Mouse (Mus musculus) heart, embryonic 11.5 days (tissue): ENCODE results near the gene Cracr2b. TPM values are rescaled to one million over a fixed set of nuclear protein-coding genes. Genes with fewer than 3 reads are reported as not detected.
A peak's percentile ranks its signal among the peaks of the same experiment; 100 is the strongest.

Experiments used
- ATAC-seq: fragments of 200-750 bp; cut with Nextera tagmentation; replicated peaks from 2 replicates; pipeline ENCODE4 v1.8.0; 2017; ENCODE audit warnings: moderate library complexity; ENCODE audit not compliant: insufficient number of reproducible peaks, low FRiP score, low TSS enrichment
- H3K27ac ChIP-seq: fragments of 300-500 bp; sonication (generic); 2 replicates; pipeline ENCODE4 v1.5.1; 2014; ENCODE audit warnings: mild to moderate bottlenecking, low read depth, low read length
- H3K27me3 ChIP-seq: fragments of 300-500 bp; sonication (generic); 2 replicates; pipeline ENCODE4 v1.6.1; 2014; ENCODE audit warnings: mild to moderate bottlenecking, low read length, mixed read lengths; ENCODE audit not compliant: control insufficient read depth, insufficient read depth
- H3K36me3 ChIP-seq: fragments of 300-500 bp; sonication (generic); 2 replicates; pipeline ENCODE4 v1.6.1; 2014; ENCODE audit warnings: mild to moderate bottlenecking, low read length, moderate library complexity, mixed read lengths; ENCODE audit not compliant: control insufficient read depth, insufficient read depth
- H3K4me1 ChIP-seq: fragments of 300-500 bp; sonication (generic); 2 replicates; pipeline ENCODE4 v1.6.1; 2014; ENCODE audit warnings: low read length; ENCODE audit not compliant: control insufficient read depth, insufficient read depth
- H3K4me2 ChIP-seq: fragments of 300-500 bp; sonication (generic); 2 replicates; pipeline ENCODE4 v1.6.1; 2014; ENCODE audit warnings: mild to moderate bottlenecking, moderate library complexity
- H3K4me3 ChIP-seq: fragments of 300-500 bp; sonication (generic); 2 replicates; pipeline ENCODE4 v1.5.1; 2014; ENCODE audit warnings: low read depth, low read length
- H3K9ac ChIP-seq: fragments of 300-500 bp; sonication (generic); 2 replicates; pipeline ENCODE4 v1.6.1; 2014; ENCODE audit warnings: mild to moderate bottlenecking, low read depth, low read length, moderate library complexity
- H3K9me3 ChIP-seq: fragments of 300-500 bp; sonication (generic); replicated peaks from 2 replicates; pipeline ENCODE4 v1.6.1; 2016; ENCODE audit warnings: low read length; ENCODE audit not compliant: control insufficient read depth
- WGBS: fragments of 180-500 bp; shearing (Covaris S2); extraction: QIAGEN DNeasy Blood & Tissue Kit; methylation state at CpG from one replicate; pipeline ENCODE4 v1.1.7; 2014; ENCODE audit not compliant: insufficient replicate concordance; 5-methylcytosine and 5-hydroxymethylcytosine counted together
- polyA plus RNA-seq: library from polyadenylated mRNA; unstranded; fragments of >200 nt; fragmentation: Nextera tagmentation; extraction: Ambion mirVana; gene quantifications from 2 replicates; pipeline ENCODE4 v1.2.1, GENCODE M21; 2014

Gene Cracr2b
- polyA plus RNA-seq, 1 experiment from 2014 or later = 14.3 TPM

DNA sequence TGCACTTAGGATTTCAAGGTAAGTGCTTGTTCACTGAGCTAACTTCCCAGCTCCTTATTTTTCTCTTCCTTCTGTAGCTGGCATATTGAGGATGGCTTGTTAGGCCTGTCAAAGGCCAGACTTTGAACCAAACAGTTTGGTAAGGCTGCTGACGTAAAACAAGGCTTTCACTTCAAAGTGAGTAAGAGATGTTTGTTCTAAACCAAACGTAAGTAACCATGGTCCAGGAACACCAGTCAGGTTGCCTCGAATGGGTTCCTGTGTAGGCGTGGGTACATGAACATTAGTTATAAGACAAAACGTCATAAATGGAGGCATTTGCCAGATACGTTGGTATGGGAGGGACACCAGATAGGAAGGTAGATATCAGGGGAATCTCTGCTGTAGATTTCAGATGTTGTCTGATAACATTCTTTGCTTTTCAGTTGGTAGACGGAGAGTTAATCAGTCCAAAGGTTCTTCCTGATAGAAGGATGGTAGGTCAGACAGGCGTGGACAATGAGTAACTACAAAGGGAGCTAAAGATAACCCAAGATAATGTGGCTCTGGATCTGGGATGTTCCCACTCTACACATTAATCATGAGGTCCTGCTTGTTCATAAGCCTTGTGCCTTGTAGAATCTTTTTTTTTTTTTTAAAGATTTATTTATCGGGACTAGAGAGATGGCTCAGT is 40.7 kb upstream of the Cracr2b start:
- no peak overlapping the region for H3K4me3 ChIP-seq
- no peaks in the 10 kb centered on the region for H3K4me1 ChIP-seq
- no peak overlapping the region for H3K9ac ChIP-seq
- no peak overlapping the region for H3K4me2 ChIP-seq
- no peaks in the 10 kb centered on the region for H3K27me3 ChIP-seq
- no peak for ATAC-seq
- no peaks in the 10 kb centered on the region for H3K9me3 ChIP-seq
- H3K36me3 ChIP-seq = no peaks in the 10 kb centered on the region
- 75% methylated on average over 9 of the region's 9 CpGs for WGBS
- no peak overlapping the region for H3K27ac ChIP-seq

DNA sequence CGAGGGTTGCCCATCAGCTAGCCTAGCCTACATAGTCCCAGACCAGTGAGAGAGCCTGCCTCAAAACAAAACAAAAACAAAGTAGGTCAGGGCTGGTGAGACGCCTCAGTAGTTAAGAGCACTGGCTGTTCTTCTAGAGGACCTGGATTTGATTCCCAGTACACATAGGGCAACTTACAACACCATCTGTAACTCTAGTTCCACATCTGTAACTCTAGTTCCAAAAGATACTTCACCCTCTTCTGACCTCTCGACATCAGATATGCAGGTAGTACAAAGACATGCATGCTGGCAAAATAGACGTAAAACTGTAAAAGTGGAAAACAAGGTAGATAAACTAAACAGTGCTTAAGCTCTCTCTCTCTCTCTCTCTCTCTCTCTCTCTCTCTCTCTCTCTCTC is 37.1 kb upstream of the Cracr2b start:
- H3K9me3 ChIP-seq = no peaks in the 10 kb centered on the region
- peaks cover 12% of the 10 kb centered on the region for H3K4me1 ChIP-seq
- H3K36me3 ChIP-seq = no peaks in the 10 kb centered on the region
- no peak overlapping the region for H3K9ac ChIP-seq
- ATAC-seq = no peak
- WGBS = 68% methylated on average over 4 of the region's 4 CpGs
- no peak overlapping the region for H3K4me3 ChIP-seq
- H3K27me3 ChIP-seq = no peaks in the 10 kb centered on the region
- no peak overlapping the region for H3K27ac ChIP-seq
- H3K4me2 ChIP-seq = no peak overlapping the region

DNA sequence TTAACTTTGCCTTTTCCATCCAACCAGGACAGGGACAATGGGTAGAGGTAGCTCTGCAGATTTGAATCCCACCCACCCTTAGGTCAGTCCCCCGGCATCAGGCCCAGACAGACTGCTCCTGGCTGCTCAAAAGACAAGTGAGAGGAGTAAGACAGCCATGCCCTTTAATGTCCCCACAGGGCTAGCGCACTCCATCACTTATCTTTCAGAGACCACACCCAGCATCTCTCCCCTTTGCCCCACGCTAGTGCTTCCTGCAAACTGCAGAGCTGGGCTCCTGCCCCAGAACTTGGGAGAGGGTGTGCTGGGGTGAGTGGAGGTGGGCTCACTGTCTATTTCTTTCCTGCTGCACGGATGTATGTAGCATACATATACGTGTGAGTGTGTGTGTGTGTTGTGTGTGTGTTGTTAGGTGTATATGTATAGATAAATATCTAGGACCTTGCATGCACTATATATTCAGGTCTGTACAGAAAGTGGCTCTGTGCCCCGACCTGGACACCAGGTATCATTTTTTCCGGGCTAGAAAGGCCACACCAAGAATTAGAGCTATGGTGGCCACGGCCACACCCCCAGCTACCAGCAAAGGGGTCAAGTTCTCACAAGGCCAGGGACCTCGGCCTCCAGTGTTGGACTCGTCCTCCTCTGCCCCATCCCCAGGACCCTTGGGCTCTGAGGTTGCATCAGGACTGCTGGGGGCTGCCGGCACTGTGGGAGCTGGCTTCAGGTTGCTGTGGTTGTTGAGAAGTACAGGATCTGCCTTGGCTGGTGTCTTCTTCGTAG is 33.8 kb upstream of the Cracr2b start:
- Histone ChIP-seq H3K4me2 (no peak overlapping the region), H3K36me3 (0 out of 2 replicates have a peak, but pooled peaks cover 7% of the 10 kb centered on the region), H3K27me3 (no peaks in the 10 kb centered on the region), H3K4me3 (no peak overlapping the region), H3K4me1 (peaks cover 23% of the 10 kb centered on the region), H3K27ac (no peak overlapping the region), H3K9me3 (no peaks in the 10 kb centered on the region), H3K9ac (no peak overlapping the region)
- WGBS = 78% methylated on average over 12 of the region's 12 CpGs
- ATAC-seq = no peak

DNA sequence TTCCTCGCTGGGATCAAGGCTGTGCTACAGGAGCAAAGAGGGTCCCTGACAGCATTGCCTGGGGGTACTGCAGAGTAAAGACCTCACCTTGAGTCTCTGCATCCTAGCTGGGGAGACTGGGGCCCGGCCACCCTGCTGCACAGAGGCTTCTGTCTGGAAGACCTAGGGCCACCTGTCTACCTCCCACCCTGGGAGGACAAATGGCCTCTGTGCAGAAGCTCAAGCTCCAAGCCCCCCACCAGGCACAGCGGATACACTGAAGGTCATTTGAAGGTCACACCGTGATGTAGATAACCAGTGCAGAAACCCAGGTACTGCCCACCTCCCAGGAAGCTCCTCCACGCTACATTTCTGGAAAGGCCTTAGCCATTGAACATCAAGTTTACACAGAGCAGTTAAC is 32.2 kb upstream of the Cracr2b start:
- peak overlapping the region; percentile 16 for H3K4me3 ChIP-seq
- peak overlapping the region; percentile 35 for H3K4me2 ChIP-seq
- H3K9ac ChIP-seq = peak overlapping the region; percentile 43; the same call in 1 of the 2 replicates
- ATAC-seq = no peak
- H3K27me3 ChIP-seq = no peaks in the 10 kb centered on the region
- peaks cover 24% of the 10 kb centered on the region for H3K4me1 ChIP-seq
- H3K27ac ChIP-seq = no peak overlapping the region
- H3K9me3 ChIP-seq = no peaks in the 10 kb centered on the region
- 47% methylated on average over 5 of the region's 5 CpGs for WGBS
- H3K36me3 ChIP-seq = 0 out of 2 replicates have a peak, but pooled peaks cover 8% of the 10 kb centered on the region

DNA sequence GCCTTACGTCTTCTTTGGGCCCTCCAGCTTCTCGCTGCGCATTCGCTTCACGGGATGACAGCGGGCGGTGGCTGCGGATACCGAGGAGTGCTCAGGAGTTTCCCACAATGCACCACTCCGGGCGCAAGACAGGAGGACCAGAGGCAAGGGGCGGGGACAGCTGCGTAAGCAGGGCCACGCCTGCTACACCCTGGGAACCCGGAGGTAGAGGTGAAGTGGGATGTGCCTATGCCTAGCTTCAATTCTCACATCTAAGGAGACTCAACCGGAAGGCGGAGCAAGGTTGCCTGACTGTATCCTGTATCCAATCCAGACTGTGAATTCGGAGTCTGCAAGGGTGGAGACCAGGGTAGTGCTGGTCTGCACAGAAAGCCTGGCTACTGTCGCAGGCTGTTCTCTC is 31.6 kb upstream of the Cracr2b start, which contains the start of gene Cend1:
Gene Cend1, minus strand, starts transcription at position 182 of the 400 bp plus-strand sequence.
- no peaks in the 10 kb centered on the region for H3K27me3 ChIP-seq
- peak within 1 kb of the TSS; percentile 43; the same call in 1 of the 2 replicates for H3K9ac ChIP-seq
- H3K36me3 ChIP-seq = 0 out of 2 replicates have a peak, but pooled peaks cover 8% of the 10 kb centered on the region
- 3% methylated on average over 19 of the region's 19 CpGs for WGBS
- peaks cover 30% of the 10 kb centered on the region for H3K4me1 ChIP-seq
- H3K4me3 ChIP-seq = peak within 1 kb of the TSS; percentile 16
- H3K4me2 ChIP-seq = peak within 1 kb of the TSS; percentile 35
- H3K27ac ChIP-seq = peak within 1 kb of the TSS; percentile 71
- ATAC-seq = peak; percentile 56
- no peaks in the 10 kb centered on the region for H3K9me3 ChIP-seq

DNA sequence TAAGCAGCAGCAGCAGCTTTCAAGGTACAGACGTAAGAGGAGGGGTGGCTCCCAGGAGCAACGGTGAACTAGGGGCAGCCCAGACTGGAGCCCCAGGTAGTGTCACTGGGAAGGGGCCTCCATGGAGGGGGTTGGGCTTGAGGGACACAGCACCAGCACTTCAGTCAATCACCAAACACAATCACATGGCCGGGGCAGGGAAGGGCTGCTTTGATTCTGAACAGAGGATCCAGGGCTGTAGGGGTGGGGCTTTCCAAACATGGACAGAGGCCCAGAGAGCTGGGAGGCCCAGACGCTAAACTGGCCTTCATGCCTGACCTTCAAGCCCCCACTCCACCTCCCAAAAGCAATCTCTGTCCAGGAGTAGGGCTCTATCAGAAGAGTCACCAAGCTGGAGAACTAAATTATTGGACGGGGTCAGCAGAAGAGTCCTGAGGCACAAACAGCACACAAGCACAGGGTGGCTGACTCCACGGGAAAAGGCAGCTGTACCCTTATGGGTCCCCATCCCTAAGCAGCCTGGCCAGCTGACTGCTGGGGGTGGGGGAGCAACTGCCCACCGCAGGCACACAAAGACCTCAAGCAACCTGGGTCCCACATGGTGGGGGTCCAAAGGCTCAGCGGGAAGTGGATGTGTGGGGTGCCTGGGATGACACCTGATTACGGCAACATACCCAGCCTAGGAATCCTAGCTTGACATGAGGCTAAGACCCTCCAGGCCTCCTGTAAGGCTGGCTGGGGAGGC is 30.9 kb upstream of the Cracr2b start:
- Histone ChIP-seq H3K4me3 (peak overlapping the region; percentile 16; the same call in 1 of the 2 replicates), H3K9me3 (no peaks in the 10 kb centered on the region), H3K27ac (peak overlapping the region; percentile 71), H3K4me2 (peak overlapping the region; percentile 35), H3K9ac (peak overlapping the region; percentile 39; the same call in 1 of the 2 replicates), H3K27me3 (no peaks in the 10 kb centered on the region), H3K4me1 (peaks cover 37% of the 10 kb centered on the region), H3K36me3 (0 out of 2 replicates have a peak, but pooled peaks cover 8% of the 10 kb centered on the region)
- whole genome bisulfite sequencing = 49% methylated on average over 9 of the region's 9 CpGs
- ATAC-seq = peak; percentile 44; the same call in 1 of the 2 replicates

DNA sequence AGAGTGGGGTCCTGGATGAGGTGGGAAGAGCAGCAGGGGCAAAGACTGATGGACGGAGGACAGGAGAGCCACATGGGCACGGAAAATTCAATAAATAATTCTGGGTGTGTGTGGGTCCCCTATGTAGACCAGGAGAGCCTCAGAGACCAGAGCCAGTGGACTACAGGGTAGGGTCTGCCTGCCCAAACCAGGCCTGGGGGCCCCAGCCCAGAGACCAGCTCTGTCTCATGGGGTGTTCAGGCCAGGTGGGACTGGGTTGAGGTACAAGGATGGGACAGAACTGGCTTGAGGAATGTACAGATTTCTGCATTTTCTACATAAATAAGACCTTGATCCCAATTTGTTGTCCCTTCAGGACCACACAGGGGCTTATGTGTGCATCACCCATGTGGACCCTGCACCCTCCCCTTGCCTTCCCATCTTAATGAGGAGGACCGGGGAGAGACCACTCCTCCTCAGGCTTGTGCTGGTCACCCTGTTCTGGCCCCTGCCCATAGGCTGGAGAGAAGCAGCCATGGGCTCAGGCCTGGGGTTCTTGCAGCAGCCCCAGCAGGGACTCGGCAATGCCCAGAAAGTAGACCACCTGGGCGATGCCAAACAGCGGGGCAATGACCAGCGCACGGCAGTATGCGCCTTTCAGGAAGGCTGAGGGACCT is 30.2 kb upstream of the Cracr2b start:
- Histone ChIP-seq H3K27me3 (no peaks in the 10 kb centered on the region), H3K4me2 (no peak overlapping the region), H3K36me3 (0 out of 2 replicates have a peak, but pooled peaks cover 8% of the 10 kb centered on the region), H3K9me3 (no peaks in the 10 kb centered on the region), H3K4me3 (no peak overlapping the region), H3K27ac (peak overlapping the region; percentile 71), H3K4me1 (peaks cover 41% of the 10 kb centered on the region), H3K9ac (no peak overlapping the region)
- 92% methylated on average over 9 of the region's 9 CpGs for WGBS
- ATAC-seq = no peak
